Mouse (Mus musculus) gastrocnemius, adult 8-10 months (tissue): ENCODE data around the gene Mid1. TPM values are rescaled to one million over a fixed set of nuclear protein-coding genes. Genes with fewer than 3 reads are reported as not detected.
"Not testable (repeated sequence)": the region's sequence is repeated elsewhere in the genome, so short reads cannot be mapped to it uniquely, and the experiment has no call there.

Experiments used
- DNase-seq, 2 experiments: peaks; one replicate each; pipeline ENCODE4 v3.0.0; 2022; ENCODE audit warnings: low spot score in 2 of 2
- total RNA-seq, 4 experiments: library from RNA; stranded (reverse); gene quantifications; 2 replicates each; pipeline ENCODE4 v1.2.4; 2022

Gene Mid1
- total RNA-seq, 4 experiments from 2014 or later = 4.4 to 8.6 (median 5.5) TPM

GRCm38 (mm10) chrX:169985796-169986195, 300.8 kb downstream of the Mid1 start:
- DNase-seq = peak; percentile 33 to 49

GRCm38 (mm10) chrX:169986519-169987367, 301.7 kb downstream of the Mid1 start:
- peak; percentile 78 to 79 for DNase-seq

GRCm38 (mm10) chrX:169987368-169987837, 302.4 kb downstream of the Mid1 start:
- DNase-seq = peak; percentile 50 to 70

GRCm38 (mm10) chrX:169988571-169989218, 303.7 kb downstream of the Mid1 start:
- peak; percentile 39 to 53 for DNase-seq

GRCm38 (mm10) chrX:169989219-169989595, 304.2 kb downstream of the Mid1 start:
- not testable (repeated sequence) for DNase-seq

- peak; percentile 49 to 62 for DNase-seq
Observed at GRCm38 (mm10) chrX:169989691-169990631, 305.0 kb downstream of the Mid1 start.

GRCm38 (mm10) chrX:169991128-169991873, 306.3 kb downstream of the Mid1 start:
- peak; percentile 85 to 99 for DNase-seq

GRCm38 (mm10) chrX:169992086-169992930, 307.3 kb downstream of the Mid1 start:
- not testable (repeated sequence) for DNase-seq

GRCm38 (mm10) chrX:169992951-169993547, 308.1 kb downstream of the Mid1 start:
- DNase-seq = peak in 1 of 2 experiments; percentile 26

- DNase-seq = peak in 1 of 2 experiments; percentile 67
Observed at GRCm38 (mm10) chrX:169994011-169994865, 309.2 kb downstream of the Mid1 start.

- DNase-seq = peak in 1 of 2 experiments; percentile 19
Observed at GRCm38 (mm10) chrX:169994866-169995711, 310.1 kb downstream of the Mid1 start.

- DNase-seq = peak in 1 of 2 experiments; percentile 44
Observed at GRCm38 (mm10) chrX:169995909-169996521, 311.0 kb downstream of the Mid1 start.

GRCm38 (mm10) chrX:169996926-169997325, 311.9 kb downstream of the Mid1 start:
- DNase-seq = peak in 1 of 2 experiments; percentile 76

GRCm38 (mm10) chrX:169997456-169997853, 312.5 kb downstream of the Mid1 start:
- not testable (repeated sequence) for DNase-seq

GRCm38 (mm10) chrX:169997854-169998456, 313.0 kb downstream of the Mid1 start:
- DNase-seq = peak; percentile 99 to 100

GRCm38 (mm10) chrX:169998559-169999219, 313.7 kb downstream of the Mid1 start:
- not testable (repeated sequence) for DNase-seq
